Mouse (Mus musculus) brain, adult 10 weeks (tissue): ENCODE results near the gene Gm20738. TPM values are rescaled to one million over a fixed set of nuclear protein-coding genes. Genes with fewer than 3 reads are reported as not detected.

ENCODE experiments used
- polyA plus RNA-seq: library from polyadenylated mRNA; stranded (reverse); fragments of 350-450 nt; fragmentation: Illumina TruSeq; extraction: RNeasy Lipid Tissue Mini Kit (QIAGEN cat#74804); gene quantifications from one replicate; pipeline ENCODE4 v1.2.3, GENCODE M21; 2015; ENCODE audit warnings: low read depth, low replicate concordance

Gene Gm20738
- polyA plus RNA-seq, result not detected

GRCm38 (mm10) chrY:37957511-37957910 lies at the start of gene Gm20738:
Gene Gm20738 (plus strand): TSS chrY:37957811.

